Mouse (Mus musculus): ENCODE measurements at regions not wholly inside any gene's neighbourhood (a gene's known extent, or its start where the extent isn't known, plus 50 kb on each side); places are given as distances from the start of the nearest gene placed in this dataset.

GRCm38 (mm10) chr8:90520186-90520585 is 172.0 kb upstream of the Tox3 start:
- H3K4me2 ChIP-seq (replicated peaks; ENCODE audit: low read depth, low read length) = no peak overlapping the region
- H3K27ac ChIP-seq (ENCODE audit: low read length) = no peak overlapping the region
- H3K36me3 ChIP-seq (ENCODE audit: insufficient read depth, low read length) = no peaks in the 10 kb centered on the region
- no peak overlapping the region for H3K4me3 ChIP-seq (ENCODE audit: low read depth, low read length)
- WGBS = 27% methylated on average over 4 of the region's 4 CpGs
- ATAC-seq (peak; percentile 40; the same call in 1 of the 2 replicates), DNase-seq (ENCODE audit: low spot score) (peak; percentile 36)
- no peak for TF ChIP-seq CTCF (IDR thresholded peaks at IDR 0.05)
- no peak for TF ChIP-seq EP300 (IDR thresholded peaks at IDR 0.05)
- no peak overlapping the region for H3K9ac ChIP-seq (replicated peaks; ENCODE audit: low read depth)
- no peaks in the 10 kb centered on the region for H3K27me3 ChIP-seq (replicated peaks; ENCODE audit: insufficient read depth, low read length)
- H3K4me1 ChIP-seq (ENCODE audit: insufficient read depth, low read depth, low read length) = no peaks in the 10 kb centered on the region
- no peaks in the 10 kb centered on the region for H3K9me3 ChIP-seq (ENCODE audit: low read length)

- H3K4me1 ChIP-seq (ENCODE audit: insufficient read depth, low read depth, low read length) = no peaks in the 10 kb centered on the region
- no peak for DNase-seq (ENCODE audit: low spot score)
- no peaks in the 10 kb centered on the region for H3K9me3 ChIP-seq (ENCODE audit: low read length)
- H3K36me3 ChIP-seq (ENCODE audit: insufficient read depth, low read length) = no peaks in the 10 kb centered on the region
- 89% methylated on average over 6 of the region's 6 CpGs for WGBS
- no peak overlapping the region for H3K4me3 ChIP-seq (ENCODE audit: low read depth, low read length)
- H3K4me2 ChIP-seq (replicated peaks; ENCODE audit: low read depth, low read length) = no peak overlapping the region
- no peak overlapping the region for H3K27ac ChIP-seq (ENCODE audit: low read length)
- no peak overlapping the region for H3K9ac ChIP-seq (replicated peaks; ENCODE audit: low read depth)
- H3K27me3 ChIP-seq (replicated peaks; ENCODE audit: insufficient read depth, low read length) = no peaks in the 10 kb centered on the region
- TF ChIP-seq CTCF (IDR thresholded peaks at IDR 0.05) (no peak), EP300 (IDR thresholded peaks at IDR 0.05) (no peak)
- no peak for ATAC-seq
Observed at GRCm38 (mm10) chr8:90519567-90519966, 171.4 kb upstream of the Tox3 start.

- no peak overlapping the region for H3K27ac ChIP-seq (ENCODE audit: low read length)
- no peaks in the 10 kb centered on the region for H3K36me3 ChIP-seq (ENCODE audit: insufficient read depth, low read length)
- H3K9ac ChIP-seq (replicated peaks; ENCODE audit: low read depth) = no peak overlapping the region
- no peaks in the 10 kb centered on the region for H3K4me1 ChIP-seq (ENCODE audit: insufficient read depth, low read depth, low read length)
- no peak for ATAC-seq
- TF ChIP-seq EP300 (IDR thresholded peaks at IDR 0.05) = no peak
- no peak for TF ChIP-seq CTCF (IDR thresholded peaks at IDR 0.05)
- no peak overlapping the region for H3K4me3 ChIP-seq (ENCODE audit: low read depth, low read length)
- no peak for DNase-seq (ENCODE audit: low spot score)
- WGBS = 55% methylated on average over 3 of the region's 3 CpGs
- H3K27me3 ChIP-seq (replicated peaks; ENCODE audit: insufficient read depth, low read length) = no peaks in the 10 kb centered on the region
- H3K9me3 ChIP-seq (ENCODE audit: low read length) = no peaks in the 10 kb centered on the region
- H3K4me2 ChIP-seq (replicated peaks; ENCODE audit: low read depth, low read length) = no peak overlapping the region
Observed at GRCm38 (mm10) chr8:90514191-90514590, 166.0 kb upstream of the Tox3 start.

- Histone ChIP-seq H3K9ac (replicated peaks; ENCODE audit: low read depth) (no peak overlapping the region), H3K4me3 (ENCODE audit: low read depth, low read length) (no peak overlapping the region), H3K27ac (ENCODE audit: low read length) (no peak overlapping the region), H3K36me3 (ENCODE audit: insufficient read depth, low read length) (no peaks in the 10 kb centered on the region), H3K4me1 (ENCODE audit: insufficient read depth, low read depth, low read length) (no peaks in the 10 kb centered on the region), H3K9me3 (ENCODE audit: low read length) (no peaks in the 10 kb centered on the region), H3K27me3 (replicated peaks; ENCODE audit: insufficient read depth, low read length) (no peaks in the 10 kb centered on the region), H3K4me2 (replicated peaks; ENCODE audit: low read depth, low read length) (no peak overlapping the region)
- DNase-seq (ENCODE audit: low spot score) (no peak), ATAC-seq (no peak)
- TF ChIP-seq CTCF (IDR thresholded peaks at IDR 0.05) = no peak
- no peak for TF ChIP-seq EP300 (IDR thresholded peaks at IDR 0.05)
- WGBS = 92% methylated on average over 4 of the region's 4 CpGs
Observed at GRCm38 (mm10) chr8:90513601-90514000, 165.5 kb upstream of the Tox3 start.

- H3K9me3 ChIP-seq (ENCODE audit: low read length) = no peaks in the 10 kb centered on the region
- WGBS = 63% methylated on average over 8 of the region's 8 CpGs
- no peak for DNase-seq (ENCODE audit: low spot score)
Observed at GRCm38 (mm10) chr8:90513102-90513501, 165.0 kb upstream of the Tox3 start.

GRCm38 (mm10) chr8:90512594-90512993 is 164.5 kb upstream of the Tox3 start:
- ATAC-seq (no peak), DNase-seq (ENCODE audit: low spot score) (no peak)
- Histone ChIP-seq H3K4me2 (replicated peaks; ENCODE audit: low read depth, low read length) (no peak overlapping the region), H3K4me3 (ENCODE audit: low read depth, low read length) (no peak overlapping the region), H3K9ac (replicated peaks; ENCODE audit: low read depth) (no peak overlapping the region), H3K4me1 (ENCODE audit: insufficient read depth, low read depth, low read length) (no peaks in the 10 kb centered on the region), H3K27ac (ENCODE audit: low read length) (no peak overlapping the region), H3K27me3 (replicated peaks; ENCODE audit: insufficient read depth, low read length) (no peaks in the 10 kb centered on the region), H3K9me3 (ENCODE audit: low read length) (no peaks in the 10 kb centered on the region), H3K36me3 (ENCODE audit: insufficient read depth, low read length) (no peaks in the 10 kb centered on the region)
- TF ChIP-seq CTCF (IDR thresholded peaks at IDR 0.05) = no peak
- TF ChIP-seq EP300 (IDR thresholded peaks at IDR 0.05) = no peak
- WGBS = 53% methylated on average over 2 of the region's 2 CpGs

More at GRCm38 (mm10) chr8:90513102-90513501, 165.0 kb upstream of the Tox3 start:
- H3K36me3 ChIP-seq (ENCODE audit: insufficient read depth, low read length) = no peaks in the 10 kb centered on the region
- H3K4me1 ChIP-seq (ENCODE audit: insufficient read depth, low read depth, low read length) = no peaks in the 10 kb centered on the region
- H3K4me3 ChIP-seq (ENCODE audit: low read depth, low read length) = no peak overlapping the region
- no peak overlapping the region for H3K4me2 ChIP-seq (replicated peaks; ENCODE audit: low read depth, low read length)
- no peak overlapping the region for H3K27ac ChIP-seq (ENCODE audit: low read length)
- no peak for ATAC-seq
- no peaks in the 10 kb centered on the region for H3K27me3 ChIP-seq (replicated peaks; ENCODE audit: insufficient read depth, low read length)
- H3K9ac ChIP-seq (replicated peaks; ENCODE audit: low read depth) = no peak overlapping the region
- TF ChIP-seq CTCF (IDR thresholded peaks at IDR 0.05) (no peak), EP300 (IDR thresholded peaks at IDR 0.05) (no peak)

GRCm38 (mm10) chr8:90504521-90504920 is 156.4 kb upstream of the Tox3 start:
- Histone ChIP-seq H3K9ac (replicated peaks; ENCODE audit: low read depth) (no peak overlapping the region), H3K27me3 (replicated peaks; ENCODE audit: insufficient read depth, low read length) (no peaks in the 10 kb centered on the region), H3K4me3 (ENCODE audit: low read depth, low read length) (no peak overlapping the region), H3K4me2 (replicated peaks; ENCODE audit: low read depth, low read length) (no peak overlapping the region), H3K27ac (ENCODE audit: low read length) (no peak overlapping the region), H3K4me1 (ENCODE audit: insufficient read depth, low read depth, low read length) (no peaks in the 10 kb centered on the region), H3K9me3 (ENCODE audit: low read length) (no peaks in the 10 kb centered on the region), H3K36me3 (ENCODE audit: insufficient read depth, low read length) (no peaks in the 10 kb centered on the region)
- no peak for DNase-seq (ENCODE audit: low spot score)
- 59% methylated on average over 5 of the region's 5 CpGs for WGBS
- no peak for TF ChIP-seq EP300 (IDR thresholded peaks at IDR 0.05)
- no peak for TF ChIP-seq CTCF (IDR thresholded peaks at IDR 0.05)
- no peak for ATAC-seq

All from lung, postnatal 0 days (tissue).